Mouse (Mus musculus): Measurements from ENCODE around the gene Tnxb.

Gene Tnxb

GRCm38 (mm10) chr17:34643379-34643778 is 27.0 kb upstream of the Tnxb start:
- no peak for DNase-seq (ENCODE audit: low spot score in 2 of 2)

GRCm38 (mm10) chr17:34643944-34644343 is 26.4 kb upstream of the Tnxb start:
- no peak for DNase-seq (ENCODE audit: low spot score in 2 of 2)

GRCm38 (mm10) chr17:34644608-34645007 is 25.7 kb upstream of the Tnxb start, which contains the start of gene Fkbpl:
Gene Fkbpl, plus strand, starts transcription at chr17:34644764.
- peak; percentile 95 to 99 for DNase-seq (ENCODE audit: low spot score in 2 of 2)

- no peak for DNase-seq (ENCODE audit: low spot score in 2 of 2)
Measured at GRCm38 (mm10) chr17:34645256-34645829, 25.0 kb upstream of the Tnxb start.

GRCm38 (mm10) chr17:34645831-34646511 is 24.4 kb upstream of the Tnxb start:
- no peak for DNase-seq (ENCODE audit: low spot score in 2 of 2)

- peak; percentile 97 to 98 for DNase-seq (ENCODE audit: low spot score in 2 of 2)
Measured at GRCm38 (mm10) chr17:34646906-34647787, 23.2 kb upstream of the Tnxb start, which contains the start of gene Atf6b. Gene Atf6b, plus strand, starts transcription at chr17:34647146.

- DNase-seq (ENCODE audit: low spot score in 2 of 2), result no peak
Measured at GRCm38 (mm10) chr17:34648141-34648890, 22.0 kb upstream of the Tnxb start.

GRCm38 (mm10) chr17:34649106-34649864 is 21.1 kb upstream of the Tnxb start:
- no peak for DNase-seq (ENCODE audit: low spot score in 2 of 2)

GRCm38 (mm10) chr17:34650781-34651180 is 19.6 kb upstream of the Tnxb start:
- no peak for DNase-seq (ENCODE audit: low spot score in 2 of 2)

GRCm38 (mm10) chr17:34651507-34652221 is 18.7 kb upstream of the Tnxb start:
- no peak for DNase-seq (ENCODE audit: low spot score in 2 of 2)

GRCm38 (mm10) chr17:34652546-34652945 is 17.8 kb upstream of the Tnxb start:
- no peak for DNase-seq (ENCODE audit: low spot score in 2 of 2)

GRCm38 (mm10) chr17:34652985-34653384 is 17.4 kb upstream of the Tnxb start:
- no peak for DNase-seq (ENCODE audit: low spot score in 2 of 2)

- no peak for DNase-seq (ENCODE audit: low spot score in 2 of 2)
Measured at GRCm38 (mm10) chr17:34653746-34654285, 16.5 kb upstream of the Tnxb start.

GRCm38 (mm10) chr17:34654392-34654791 is 15.9 kb upstream of the Tnxb start:
- DNase-seq (ENCODE audit: low spot score in 2 of 2), result no peak

GRCm38 (mm10) chr17:34655160-34655559 is 15.2 kb upstream of the Tnxb start:
- no peak for DNase-seq (ENCODE audit: low spot score in 2 of 2)

GRCm38 (mm10) chr17:34655581-34655991 is 14.7 kb upstream of the Tnxb start:
- DNase-seq (ENCODE audit: low spot score in 2 of 2), result no peak

- DNase-seq (ENCODE audit: low spot score in 2 of 2), result no peak
Measured at GRCm38 (mm10) chr17:34656666-34657065, 13.7 kb upstream of the Tnxb start.

- DNase-seq (ENCODE audit: low spot score in 2 of 2), result no peak
Measured at GRCm38 (mm10) chr17:34657271-34657670, 13.1 kb upstream of the Tnxb start.

- DNase-seq (ENCODE audit: low spot score in 2 of 2), result no peak
Measured at GRCm38 (mm10) chr17:34658145-34658544, 12.2 kb upstream of the Tnxb start.

GRCm38 (mm10) chr17:34658591-34658990 is 11.7 kb upstream of the Tnxb start:
- DNase-seq (ENCODE audit: low spot score in 2 of 2), result no peak

Measured in left cerebral cortex, adult 9 months (tissue).